Mouse (Mus musculus): Measurements from ENCODE around the gene Bcar3.

Bcar3 gene

GRCm38 (mm10) chr3:122336030-122336429, 42.1 kb downstream of the Bcar3 start:
- DNase-seq (ENCODE audit: low read depth, low spot score): no peak

GRCm38 (mm10) chr3:122337992-122338391, 44.1 kb downstream of the Bcar3 start:
- no peak for DNase-seq (ENCODE audit: low read depth, low spot score)

GRCm38 (mm10) chr3:122338897-122339296, 45.0 kb downstream of the Bcar3 start:
- no peak for DNase-seq (ENCODE audit: low read depth, low spot score)

- no peak for DNase-seq (ENCODE audit: low read depth, low spot score)
Observed at GRCm38 (mm10) chr3:122340135-122341068, 46.5 kb downstream of the Bcar3 start.

- DNase-seq (ENCODE audit: low read depth, low spot score): no peak
Observed at GRCm38 (mm10) chr3:122343437-122343853, 49.5 kb downstream of the Bcar3 start.

GRCm38 (mm10) chr3:122344350-122344749, 50.4 kb downstream of the Bcar3 start:
- no peak for DNase-seq (ENCODE audit: low read depth, low spot score)

- DNase-seq (ENCODE audit: low read depth, low spot score): no peak
Observed at GRCm38 (mm10) chr3:122345977-122346472, 52.1 kb downstream of the Bcar3 start.

GRCm38 (mm10) chr3:122346600-122346999, 52.7 kb downstream of the Bcar3 start:
- no peak for DNase-seq (ENCODE audit: low read depth, low spot score)

- no peak for DNase-seq (ENCODE audit: low read depth, low spot score)
Observed at GRCm38 (mm10) chr3:122348677-122349076, 54.7 kb downstream of the Bcar3 start.

GRCm38 (mm10) chr3:122352801-122353200, 58.9 kb downstream of the Bcar3 start:
- DNase-seq (ENCODE audit: low read depth, low spot score): no peak

GRCm38 (mm10) chr3:122359426-122359825, 65.5 kb downstream of the Bcar3 start:
- no peak for DNase-seq (ENCODE audit: low read depth, low spot score)

- DNase-seq (ENCODE audit: low read depth, low spot score): no peak
Observed at GRCm38 (mm10) chr3:122359954-122360353, 66.0 kb downstream of the Bcar3 start.

GRCm38 (mm10) chr3:122360721-122361138, 66.8 kb downstream of the Bcar3 start:
- DNase-seq (ENCODE audit: low read depth, low spot score): no peak

- no peak for DNase-seq (ENCODE audit: low read depth, low spot score)
Observed at GRCm38 (mm10) chr3:122362719-122363118, 68.8 kb downstream of the Bcar3 start.

GRCm38 (mm10) chr3:122364565-122364964, 70.6 kb downstream of the Bcar3 start:
- no peak for DNase-seq (ENCODE audit: low read depth, low spot score)

- no peak for DNase-seq (ENCODE audit: low read depth, low spot score)
Observed at GRCm38 (mm10) chr3:122365326-122365725, 71.4 kb downstream of the Bcar3 start.

- DNase-seq (ENCODE audit: low read depth, low spot score): no peak
Observed at GRCm38 (mm10) chr3:122371646-122372341, 77.9 kb downstream of the Bcar3 start.

GRCm38 (mm10) chr3:122372617-122373016, 78.7 kb downstream of the Bcar3 start:
- no peak for DNase-seq (ENCODE audit: low read depth, low spot score)

- no peak for DNase-seq (ENCODE audit: low read depth, low spot score)
Observed at GRCm38 (mm10) chr3:122376011-122376410, 82.1 kb downstream of the Bcar3 start.

GRCm38 (mm10) chr3:122376412-122376831, 82.5 kb downstream of the Bcar3 start:
- no peak for DNase-seq (ENCODE audit: low read depth, low spot score)

GRCm38 (mm10) chr3:122376841-122377464, 83.0 kb downstream of the Bcar3 start:
- no peak for DNase-seq (ENCODE audit: low read depth, low spot score)

- DNase-seq (ENCODE audit: low read depth, low spot score): no peak
Observed at GRCm38 (mm10) chr3:122378634-122379033, 84.7 kb downstream of the Bcar3 start.

Measured in CD4-positive, CD25-positive, alpha-beta regulatory T cell, adult 2 months (primary cell).